Mouse (Mus musculus) heart, embryonic 11.5 days (tissue): Measurements from ENCODE around the gene Mtmr11. TPM values are rescaled to one million over a fixed set of nuclear protein-coding genes. Genes with fewer than 3 reads are reported as not detected.
"Not testable (repeated sequence)": the region's sequence is repeated elsewhere in the genome, so short reads cannot be mapped to it uniquely, and the experiment has no call there.

Experiments
- ATAC-seq: fragments of 200-750 bp; cut with Nextera tagmentation; replicated peaks from 2 replicates; pipeline ENCODE4 v1.8.0; 2017; ENCODE audit warnings: moderate library complexity; ENCODE audit not compliant: insufficient number of reproducible peaks, low FRiP score, low TSS enrichment
- H3K27ac ChIP-seq: fragments of 300-500 bp; sonication (generic); 2 replicates; pipeline ENCODE4 v1.5.1; 2014; ENCODE audit warnings: mild to moderate bottlenecking, low read depth, low read length
- H3K27me3 ChIP-seq: fragments of 300-500 bp; sonication (generic); 2 replicates; pipeline ENCODE4 v1.6.1; 2014; ENCODE audit warnings: mild to moderate bottlenecking, low read length, mixed read lengths; ENCODE audit not compliant: control insufficient read depth, insufficient read depth
- H3K36me3 ChIP-seq: fragments of 300-500 bp; sonication (generic); 2 replicates; pipeline ENCODE4 v1.6.1; 2014; ENCODE audit warnings: mild to moderate bottlenecking, low read length, moderate library complexity, mixed read lengths; ENCODE audit not compliant: control insufficient read depth, insufficient read depth
- H3K4me1 ChIP-seq: fragments of 300-500 bp; sonication (generic); 2 replicates; pipeline ENCODE4 v1.6.1; 2014; ENCODE audit warnings: low read length; ENCODE audit not compliant: control insufficient read depth, insufficient read depth
- H3K4me2 ChIP-seq: fragments of 300-500 bp; sonication (generic); 2 replicates; pipeline ENCODE4 v1.6.1; 2014; ENCODE audit warnings: mild to moderate bottlenecking, moderate library complexity
- H3K4me3 ChIP-seq: fragments of 300-500 bp; sonication (generic); 2 replicates; pipeline ENCODE4 v1.5.1; 2014; ENCODE audit warnings: low read depth, low read length
- H3K9ac ChIP-seq: fragments of 300-500 bp; sonication (generic); 2 replicates; pipeline ENCODE4 v1.6.1; 2014; ENCODE audit warnings: mild to moderate bottlenecking, low read depth, low read length, moderate library complexity
- H3K9me3 ChIP-seq: fragments of 300-500 bp; sonication (generic); replicated peaks from 2 replicates; pipeline ENCODE4 v1.6.1; 2016; ENCODE audit warnings: low read length; ENCODE audit not compliant: control insufficient read depth
- WGBS: fragments of 180-500 bp; shearing (Covaris S2); extraction: QIAGEN DNeasy Blood & Tissue Kit; methylation state at CpG from one replicate; pipeline ENCODE4 v1.1.7; 2014; ENCODE audit not compliant: insufficient replicate concordance; 5-methylcytosine and 5-hydroxymethylcytosine counted together
- polyA plus RNA-seq: library from polyadenylated mRNA; unstranded; fragments of >200 nt; fragmentation: Nextera tagmentation; extraction: Ambion mirVana; gene quantifications from 2 replicates; pipeline ENCODE4 v1.2.1, GENCODE M21; 2014

Mtmr11 gene
- polyA plus RNA-seq, 1 experiment from 2014 or later: 10.4 TPM

DNA sequence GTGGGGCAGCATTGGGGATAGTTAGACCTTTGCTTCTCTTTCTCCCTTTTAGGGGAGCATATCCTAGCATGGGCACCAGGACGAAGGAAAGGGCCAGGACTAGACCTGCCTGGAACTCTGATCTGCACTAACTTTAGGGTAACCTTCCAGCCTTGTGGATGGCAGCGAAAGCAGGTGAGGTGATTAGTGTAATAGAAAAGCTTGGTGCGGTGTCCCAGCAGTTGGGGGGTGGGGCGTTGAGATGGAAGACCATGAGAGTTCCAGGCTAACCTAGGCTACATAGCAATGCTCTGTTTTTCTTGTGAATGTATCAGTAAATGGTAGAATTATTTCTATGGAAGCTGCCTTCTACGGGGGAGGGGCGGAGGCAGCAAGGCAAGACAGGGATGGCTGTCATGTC, 1.2 kb downstream of the Mtmr11 start:
- Histone ChIP-seq H3K4me3 (no peak overlapping the region), H3K9ac (no peak overlapping the region), H3K9me3 (no peaks in the 10 kb centered on the region), H3K36me3 (no peaks in the 10 kb centered on the region), H3K27ac (no peak overlapping the region), H3K4me2 (no peak overlapping the region), H3K4me1 (peaks cover 18% of the 10 kb centered on the region), H3K27me3 (no peaks in the 10 kb centered on the region)
- no peak for ATAC-seq
- WGBS: 88% methylated on average over 6 of the region's 6 CpGs

DNA sequence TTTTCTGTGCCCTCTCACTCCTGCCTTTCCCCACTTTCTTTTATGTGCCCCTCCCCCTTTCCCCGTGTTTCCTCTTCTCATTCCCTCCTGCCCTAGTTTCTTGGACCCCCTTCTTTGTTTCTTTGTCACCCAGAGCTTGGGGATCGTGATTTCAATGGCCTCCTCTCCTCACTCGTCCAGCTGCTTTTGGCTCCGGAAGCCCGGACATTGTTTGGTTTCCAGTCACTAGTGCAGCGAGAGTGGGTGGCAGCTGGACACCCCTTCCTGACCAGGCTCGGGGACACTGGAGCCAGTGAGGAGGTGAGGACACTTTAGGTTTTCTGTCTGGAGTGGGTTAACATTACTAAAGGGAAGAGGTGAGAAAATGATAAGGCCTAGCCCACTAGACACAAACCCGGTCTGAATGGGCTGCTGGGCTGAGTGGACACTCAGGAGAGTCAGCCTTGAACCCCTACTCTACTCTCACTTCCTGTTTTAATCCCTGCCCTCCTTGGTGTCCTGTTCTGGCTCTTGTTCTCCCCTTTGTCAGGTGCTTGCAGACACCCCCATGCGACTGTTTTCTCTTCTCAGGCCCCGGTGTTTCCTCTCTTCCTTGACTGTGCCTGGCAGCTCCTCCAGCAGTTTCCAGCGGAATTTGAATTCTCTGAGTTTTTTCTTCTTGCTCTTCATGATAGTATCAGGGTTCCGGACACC, 6.8 kb downstream of the Mtmr11 start:
- H3K27me3 ChIP-seq: no peaks in the 10 kb centered on the region
- no peaks in the 10 kb centered on the region for H3K9me3 ChIP-seq
- H3K4me3 ChIP-seq: no peak overlapping the region
- ATAC-seq: no peak
- no peak overlapping the region for H3K4me2 ChIP-seq
- no peak overlapping the region for H3K27ac ChIP-seq
- no peak overlapping the region for H3K9ac ChIP-seq
- peaks cover 12% of the 10 kb centered on the region for H3K4me1 ChIP-seq
- WGBS: 62% methylated on average over 12 of the region's 12 CpGs
- H3K36me3 ChIP-seq: no peaks in the 10 kb centered on the region

DNA sequence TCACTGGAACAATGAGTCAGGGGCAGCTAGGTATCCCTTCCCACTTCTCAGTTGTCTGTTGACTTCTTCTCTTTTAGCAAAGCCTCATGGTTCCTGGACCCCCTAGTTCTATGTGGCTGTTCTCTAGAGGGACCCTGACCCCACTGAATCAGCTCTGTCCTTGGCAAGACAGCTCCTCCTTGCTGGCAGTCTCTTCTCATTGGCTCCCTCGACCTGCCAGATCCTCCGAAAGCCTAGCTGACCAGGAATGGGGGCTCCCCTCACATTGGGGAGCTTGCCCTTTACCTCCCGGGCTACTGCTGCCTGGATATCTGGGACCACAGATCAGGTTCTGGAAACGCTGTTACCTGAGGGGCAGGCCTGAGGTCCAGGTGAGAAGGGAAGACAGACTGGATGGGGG, 8.5 kb downstream of the Mtmr11 start:
- Histone ChIP-seq H3K27ac (no peak overlapping the region), H3K4me3 (no peak overlapping the region), H3K36me3 (peaks cover 9% of the 10 kb centered on the region), H3K9ac (no peak overlapping the region), H3K27me3 (no peaks in the 10 kb centered on the region), H3K4me1 (peaks cover 14% of the 10 kb centered on the region), H3K4me2 (no peak overlapping the region), H3K9me3 (no peaks in the 10 kb centered on the region)
- no peak for ATAC-seq
- 88% methylated on average over 4 of the region's 4 CpGs for WGBS

DNA sequence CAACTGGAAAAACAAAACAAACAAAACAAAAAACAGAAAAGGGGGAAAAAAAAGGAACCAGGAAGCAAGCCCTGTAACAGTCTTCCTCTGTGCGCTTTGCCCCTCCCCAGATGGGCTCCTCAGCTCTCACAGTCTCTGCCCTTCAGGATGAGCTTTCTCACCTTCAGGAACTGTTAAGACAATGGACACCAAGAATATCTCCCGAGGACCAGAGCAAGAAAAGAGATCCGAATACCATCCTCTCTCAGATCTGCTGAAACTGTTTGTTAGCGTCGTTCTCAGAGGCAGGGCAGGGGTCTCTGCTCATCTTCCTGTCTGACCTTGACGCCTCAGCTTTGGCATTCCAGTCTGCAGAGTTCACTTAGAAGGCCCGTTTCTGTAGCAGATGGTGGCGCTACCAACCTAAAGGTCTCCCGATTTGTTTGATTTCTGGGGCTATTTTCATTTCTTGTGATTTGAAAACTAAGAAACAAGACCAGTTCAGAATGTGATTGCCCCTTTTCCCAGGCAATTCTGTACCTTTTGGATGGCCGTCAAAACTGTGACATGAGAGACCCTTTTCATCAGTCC, 9.3 kb downstream of the Mtmr11 start:
- H3K4me1 ChIP-seq: peaks cover 14% of the 10 kb centered on the region
- no peaks in the 10 kb centered on the region for H3K9me3 ChIP-seq
- WGBS: 51% methylated on average over 10 of the region's 10 CpGs
- H3K27ac ChIP-seq: peak overlapping the region; percentile 99
- peaks cover 11% of the 10 kb centered on the region for H3K36me3 ChIP-seq
- H3K27me3 ChIP-seq: no peaks in the 10 kb centered on the region
- peak overlapping the region; percentile 97 for H3K9ac ChIP-seq
- peak overlapping the region; percentile 87 for H3K4me2 ChIP-seq
- no peak for ATAC-seq
- peak overlapping the region; percentile 93 for H3K4me3 ChIP-seq

DNA sequence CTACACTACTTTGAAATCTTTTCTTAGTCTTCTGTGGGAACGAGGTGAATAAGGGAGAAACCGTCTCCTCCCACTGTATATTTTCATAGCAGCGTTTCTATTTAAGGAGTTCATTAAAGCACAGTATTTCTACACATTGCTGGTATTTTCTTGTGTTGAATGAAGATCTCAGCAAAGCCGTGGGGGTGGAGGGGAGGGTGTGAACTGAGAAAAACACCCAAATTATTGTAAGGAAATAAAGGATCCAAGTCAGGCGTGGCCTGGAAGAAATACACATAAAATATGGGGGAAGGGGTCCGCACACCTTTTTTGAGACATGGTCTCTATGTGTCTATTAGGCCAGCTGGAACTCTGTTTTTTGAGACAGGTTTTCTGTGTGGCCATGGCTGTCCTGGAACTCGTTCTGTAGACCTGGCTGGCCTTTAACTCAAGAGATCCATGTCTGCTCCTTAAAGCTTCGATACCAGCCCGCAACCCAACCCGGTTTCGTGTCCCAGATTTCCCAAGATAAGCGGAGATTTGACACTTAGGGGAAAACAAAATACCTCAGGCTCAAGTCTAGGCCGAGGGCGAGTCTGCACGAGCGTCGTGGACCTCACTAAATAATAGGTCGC, 9.9 kb downstream of the Mtmr11 start:
- no peaks in the 10 kb centered on the region for H3K9me3 ChIP-seq
- H3K27ac ChIP-seq: peak overlapping the region; percentile 99
- peak overlapping the region; percentile 97 for H3K9ac ChIP-seq
- WGBS: 21% methylated on average over 18 of the region's 18 CpGs
- peaks cover 14% of the 10 kb centered on the region for H3K4me1 ChIP-seq
- H3K4me3 ChIP-seq: peak overlapping the region; percentile 93
- peaks cover 18% of the 10 kb centered on the region for H3K36me3 ChIP-seq
- peak overlapping the region; percentile 87 for H3K4me2 ChIP-seq
- H3K27me3 ChIP-seq: no peaks in the 10 kb centered on the region
- ATAC-seq: no peak; the same call in 1 of the 2 replicates

DNA sequence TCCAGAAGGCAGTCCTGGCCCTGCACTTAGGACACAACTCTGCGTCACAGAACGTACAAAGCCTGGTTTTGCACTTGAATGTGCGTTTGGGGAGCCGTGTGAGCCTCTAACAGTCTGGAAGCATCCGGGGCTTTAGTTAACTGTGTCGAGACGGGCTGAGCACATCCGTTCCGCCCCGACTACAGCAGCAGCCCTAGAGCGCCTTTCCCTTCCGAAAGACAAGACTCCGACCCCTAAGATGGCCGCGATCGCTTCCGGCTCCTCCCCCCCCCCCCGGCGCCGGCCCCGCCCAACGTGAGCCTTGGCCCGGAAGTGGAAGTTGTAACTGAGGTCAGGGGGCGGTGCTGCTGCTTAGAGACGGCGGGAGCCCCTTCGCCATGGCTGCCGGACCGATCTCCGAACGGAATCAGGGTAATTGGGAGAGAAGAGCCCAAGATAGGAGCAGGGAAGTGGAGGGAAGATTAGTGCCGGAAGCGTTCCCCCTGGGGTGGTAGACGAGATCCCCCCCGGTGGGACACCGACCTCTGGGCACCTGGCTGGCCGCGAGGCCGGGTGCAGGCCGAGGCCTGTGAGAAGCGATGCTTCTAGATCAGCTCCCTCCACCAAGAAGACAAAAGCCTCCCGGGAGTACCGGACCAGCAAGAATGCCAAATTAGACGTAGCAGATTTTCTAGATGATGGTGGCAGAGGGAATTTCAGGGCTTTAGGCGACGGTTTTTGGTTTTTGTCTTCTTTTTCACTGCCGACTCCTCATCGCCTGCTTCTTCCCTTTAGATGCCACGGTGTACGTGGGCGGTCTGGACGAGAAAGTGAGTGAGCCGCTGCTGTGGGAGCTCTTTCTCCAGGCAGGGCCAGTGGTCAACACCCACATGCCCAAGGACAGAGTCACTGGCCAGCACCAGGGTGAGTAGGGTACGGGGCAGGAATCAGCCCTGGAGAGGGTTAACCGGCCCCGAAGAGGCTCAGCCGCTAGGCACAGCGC, 10.7 kb downstream of the Mtmr11 start, which contains the start of gene Sf3b4:
TSS of gene Sf3b4 (plus strand) at position 136 of the 982 bp plus-strand sequence.
- WGBS: under 1% methylated on average over 58 of the region's 58 CpGs

DNA sequence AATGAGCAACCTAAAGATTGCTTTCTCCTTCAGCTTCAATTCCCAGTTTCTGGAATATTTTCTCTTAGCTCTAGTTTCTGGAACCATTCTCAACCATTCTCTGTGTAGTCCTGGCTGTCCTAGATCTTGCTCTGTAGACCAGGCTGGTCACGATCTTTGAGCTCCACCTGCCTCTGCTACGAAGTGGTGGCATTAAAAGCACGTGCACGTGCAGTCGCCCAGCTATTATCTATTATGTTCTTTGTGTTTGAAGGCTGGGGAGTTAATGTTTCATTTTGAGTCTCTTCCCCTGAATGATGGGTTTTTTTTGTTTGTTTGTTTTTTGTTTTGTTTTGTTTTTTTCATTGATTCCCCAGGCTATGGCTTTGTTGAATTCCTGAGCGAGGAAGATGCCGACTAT, 11.4 kb downstream of the Mtmr11 start:
- Histone ChIP-seq H3K9ac (peak overlapping the region; percentile 97), H3K27me3 (no peaks in the 10 kb centered on the region), H3K27ac (0 out of 2 replicates have a peak overlapping the region, but pooled peaks have one; percentile 99), H3K4me3 (peak overlapping the region; percentile 93), H3K9me3 (no peaks in the 10 kb centered on the region), H3K36me3 (peaks cover 26% of the 10 kb centered on the region), H3K4me2 (peak overlapping the region; percentile 87), H3K4me1 (peaks cover 14% of the 10 kb centered on the region)
- no peak for ATAC-seq
- 38% methylated on average over 7 of the region's 7 CpGs for WGBS

More for the DNA sequence above, 10.7 kb downstream of the Mtmr11 start, which contains the start of gene Sf3b4:
- H3K27ac ChIP-seq: peak within 1 kb of the TSS; percentile 99
- H3K4me2 ChIP-seq: peak within 1 kb of the TSS; percentile 87
- ATAC-seq: peak; percentile 84
- H3K36me3 ChIP-seq: peaks cover 20% of the 10 kb centered on the region
- H3K9ac ChIP-seq: peak within 1 kb of the TSS; percentile 97
- peak within 1 kb of the TSS; percentile 93 for H3K4me3 ChIP-seq
- no peaks in the 10 kb centered on the region for H3K27me3 ChIP-seq
- no peaks in the 10 kb centered on the region for H3K9me3 ChIP-seq
- peaks cover 14% of the 10 kb centered on the region for H3K4me1 ChIP-seq

DNA sequence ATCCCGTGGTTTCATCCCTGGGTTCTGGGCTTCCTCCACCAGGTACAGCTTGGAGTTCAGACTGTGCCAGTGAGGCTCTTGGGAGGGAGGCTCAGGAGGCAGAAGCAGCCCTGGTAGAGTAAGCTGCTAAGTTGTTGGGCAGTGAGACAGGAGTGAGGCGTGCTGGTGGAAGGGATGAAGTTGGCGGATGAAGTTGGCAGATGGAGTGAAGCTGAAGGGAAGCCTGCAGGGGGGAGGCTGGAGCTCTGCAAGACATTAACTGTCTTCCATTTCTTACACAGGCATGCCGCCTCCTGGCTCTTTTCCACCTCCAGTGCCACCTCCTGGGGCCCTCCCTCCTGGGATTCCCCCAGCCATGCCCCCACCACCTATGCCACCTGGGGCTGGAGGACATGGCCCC, 12.2 kb downstream of the Mtmr11 start:
- 88% methylated on average over 4 of the region's 4 CpGs for WGBS
- peaks cover 30% of the 10 kb centered on the region for H3K36me3 ChIP-seq
- H3K27me3 ChIP-seq, H3K27ac ChIP-seq, ATAC-seq, H3K9ac ChIP-seq, H3K4me3 ChIP-seq, H3K4me2 ChIP-seq, H3K9me3 ChIP-seq: not testable (repeated sequence)
- peaks cover 12% of the 10 kb centered on the region for H3K4me1 ChIP-seq
